Mouse (Mus musculus): Measurements from ENCODE around the gene Med27. TPM values are rescaled to one million over a fixed set of nuclear protein-coding genes. Genes with fewer than 3 reads are reported as not detected.

The Med27 gene
- polyA plus RNA-seq, 1 experiment from 2014 or later: 42.8 TPM

DNA sequence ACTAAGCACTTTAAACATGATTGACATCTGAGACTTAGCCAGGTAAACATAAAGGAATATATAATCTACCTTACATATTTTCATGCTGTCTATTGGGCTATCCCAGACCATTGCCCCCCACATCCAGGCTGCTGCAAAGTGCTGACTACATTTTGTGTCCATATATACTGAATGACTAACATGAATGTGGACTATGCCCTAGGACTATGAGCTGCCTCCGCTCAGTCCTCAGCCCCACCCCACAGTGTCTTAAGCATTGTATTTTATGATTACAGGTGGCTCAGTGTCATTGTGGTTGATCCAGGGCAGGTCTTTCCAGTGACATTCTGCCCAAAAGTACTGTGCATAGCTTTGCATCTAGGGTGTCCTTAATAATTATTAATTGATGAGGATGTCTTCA is 8.2 kb upstream of the Med27 start:
- 86% methylated on average over 1 of the region's 1 CpGs for WGBS

GRCm38 (mm10) chr2:29358696-29359375 is 12.2 kb downstream of the Med27 start:
- Histone ChIP-seq H3K4me2 (no peak overlapping the region), H3K27ac (ENCODE audit: low read depth, low read length) (no peak overlapping the region), H3K9ac (ENCODE audit: low read depth, low read length) (no peak overlapping the region), H3K4me3 (ENCODE audit: low read depth, low read length) (no peak overlapping the region), H3K9me3 (ENCODE audit: control insufficient read depth, low read length) (no peaks in the 10 kb centered on the region), H3K27me3 (replicated peaks; ENCODE audit: control insufficient read depth, insufficient read depth, low read length) (no peaks in the 10 kb centered on the region), H3K4me1 (replicated peaks; ENCODE audit: control insufficient read depth, insufficient read depth, low read length) (no peaks in the 10 kb centered on the region), H3K36me3 (ENCODE audit: control insufficient read depth, insufficient read depth, low read length) (no peaks in the 10 kb centered on the region)
- 55% methylated on average over 9 of the region's 9 CpGs for WGBS
- DNase-seq (ENCODE audit: low spot score): no peak
- no peak for ATAC-seq (replicated peaks; ENCODE audit: low FRiP score)

More for the DNA sequence above, 8.2 kb upstream of the Med27 start:
- Histone ChIP-seq H3K4me2 (no peak overlapping the region), H3K9me3 (ENCODE audit: control insufficient read depth, low read length) (no peaks in the 10 kb centered on the region), H3K36me3 (ENCODE audit: control insufficient read depth, insufficient read depth, low read length) (no peaks in the 10 kb centered on the region), H3K9ac (ENCODE audit: low read depth, low read length) (no peak overlapping the region), H3K27me3 (replicated peaks; ENCODE audit: control insufficient read depth, insufficient read depth, low read length) (no peaks in the 10 kb centered on the region), H3K4me1 (replicated peaks; ENCODE audit: control insufficient read depth, insufficient read depth, low read length) (no peaks in the 10 kb centered on the region), H3K4me3 (ENCODE audit: low read depth, low read length) (no peak overlapping the region), H3K27ac (ENCODE audit: low read depth, low read length) (no peak overlapping the region)
- no peak for DNase-seq (ENCODE audit: low spot score)
- no peak for ATAC-seq (replicated peaks; ENCODE audit: low FRiP score)

DNA sequence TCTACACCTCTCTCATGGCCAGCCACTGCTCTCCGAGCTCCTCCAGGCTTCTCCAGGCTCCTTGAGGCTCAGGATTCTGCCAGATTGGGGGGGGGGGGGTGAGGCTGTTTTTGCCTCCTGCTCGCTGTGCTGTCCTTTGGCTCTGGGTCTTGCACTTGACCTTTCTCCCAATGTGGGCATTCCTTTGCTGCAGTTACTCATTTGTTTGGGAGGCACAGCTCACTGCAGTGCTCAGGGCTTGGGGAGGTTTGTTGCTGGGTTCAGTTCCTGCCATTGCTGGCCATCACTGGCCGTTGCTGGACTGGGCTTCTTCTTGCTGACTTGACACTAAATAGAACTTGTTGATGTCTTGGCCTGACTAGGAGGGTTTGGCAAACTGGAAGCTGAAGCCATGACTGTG is 14.3 kb downstream of the Med27 start:
- Histone ChIP-seq H3K4me2 (no peak overlapping the region), H3K9ac (ENCODE audit: low read depth, low read length) (no peak overlapping the region), H3K36me3 (ENCODE audit: control insufficient read depth, insufficient read depth, low read length) (no peaks in the 10 kb centered on the region; the same call in 1 of the 2 replicates), H3K4me3 (ENCODE audit: low read depth, low read length) (no peak overlapping the region), H3K27ac (ENCODE audit: low read depth, low read length) (no peak overlapping the region), H3K9me3 (ENCODE audit: control insufficient read depth, low read length) (no peaks in the 10 kb centered on the region), H3K27me3 (replicated peaks; ENCODE audit: control insufficient read depth, insufficient read depth, low read length) (no peaks in the 10 kb centered on the region), H3K4me1 (replicated peaks; ENCODE audit: control insufficient read depth, insufficient read depth, low read length) (no peaks in the 10 kb centered on the region)
- ATAC-seq (replicated peaks; ENCODE audit: low FRiP score) (no peak), DNase-seq (ENCODE audit: low spot score) (no peak)
- WGBS: 79% methylated on average over 3 of the region's 3 CpGs

DNA sequence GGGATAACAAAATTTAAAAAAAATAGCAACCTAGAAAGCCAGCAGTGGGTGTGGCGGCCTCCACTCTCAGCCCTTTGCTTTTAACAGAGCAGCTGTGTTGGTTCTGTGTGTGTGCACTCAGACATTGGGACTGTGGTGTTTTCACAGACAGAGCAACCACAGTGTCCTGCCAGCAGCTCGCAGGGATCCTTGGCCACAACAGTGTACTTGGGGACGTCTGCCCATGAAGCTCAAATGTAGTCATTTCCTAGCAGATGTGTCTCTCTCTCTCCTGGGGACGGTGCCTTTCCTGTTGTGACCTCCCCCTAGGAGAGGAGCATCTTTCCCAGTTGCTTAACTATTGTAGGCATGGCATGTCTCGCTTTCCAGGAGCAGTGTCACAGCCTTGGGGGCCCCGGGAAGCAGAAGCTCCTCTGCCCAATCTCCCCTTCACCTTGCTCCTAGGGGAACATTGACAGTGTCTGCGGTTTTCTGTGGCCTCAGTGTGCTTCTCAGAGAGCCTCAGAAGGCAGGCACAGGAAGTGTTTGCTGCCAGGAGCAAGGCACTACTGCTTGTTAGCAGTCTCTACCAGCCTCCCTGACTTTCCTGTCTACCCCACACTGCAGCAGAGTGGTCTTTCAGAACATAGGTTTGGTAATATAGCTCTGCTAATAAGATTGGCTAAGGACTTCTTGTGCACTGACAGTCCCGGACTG is 18.5 kb downstream of the Med27 start:
- H3K4me1 ChIP-seq (replicated peaks; ENCODE audit: control insufficient read depth, insufficient read depth, low read length): no peaks in the 10 kb centered on the region
- DNase-seq (ENCODE audit: low spot score) (no peak), ATAC-seq (replicated peaks; ENCODE audit: low FRiP score) (no peak)
- no peak overlapping the region for H3K4me3 ChIP-seq (ENCODE audit: low read depth, low read length)
- H3K27me3 ChIP-seq (replicated peaks; ENCODE audit: control insufficient read depth, insufficient read depth, low read length): no peaks in the 10 kb centered on the region
- no peak overlapping the region for H3K27ac ChIP-seq (ENCODE audit: low read depth, low read length)
- no peaks in the 10 kb centered on the region for H3K9me3 ChIP-seq (ENCODE audit: control insufficient read depth, low read length)
- no peak overlapping the region for H3K4me2 ChIP-seq
- WGBS: 78% methylated on average over 8 of the region's 8 CpGs
- H3K36me3 ChIP-seq (ENCODE audit: control insufficient read depth, insufficient read depth, low read length): no peaks in the 10 kb centered on the region; the same call in 1 of the 2 replicates
- no peak overlapping the region for H3K9ac ChIP-seq (ENCODE audit: low read depth, low read length)

GRCm38 (mm10) chr2:29368730-29369129 is 22.1 kb downstream of the Med27 start:
- Histone ChIP-seq H3K9ac (ENCODE audit: low read depth, low read length) (no peak overlapping the region), H3K4me3 (ENCODE audit: low read depth, low read length) (no peak overlapping the region), H3K36me3 (ENCODE audit: control insufficient read depth, insufficient read depth, low read length) (no peaks in the 10 kb centered on the region; the same call in 1 of the 2 replicates), H3K4me1 (replicated peaks; ENCODE audit: control insufficient read depth, insufficient read depth, low read length) (no peaks in the 10 kb centered on the region), H3K27ac (ENCODE audit: low read depth, low read length) (no peak overlapping the region), H3K27me3 (replicated peaks; ENCODE audit: control insufficient read depth, insufficient read depth, low read length) (no peaks in the 10 kb centered on the region), H3K9me3 (ENCODE audit: control insufficient read depth, low read length) (no peaks in the 10 kb centered on the region), H3K4me2 (no peak overlapping the region)
- WGBS: 80% methylated on average over 5 of the region's 5 CpGs
- ATAC-seq (replicated peaks; ENCODE audit: low FRiP score): no peak
- no peak for DNase-seq (ENCODE audit: low spot score)

DNA sequence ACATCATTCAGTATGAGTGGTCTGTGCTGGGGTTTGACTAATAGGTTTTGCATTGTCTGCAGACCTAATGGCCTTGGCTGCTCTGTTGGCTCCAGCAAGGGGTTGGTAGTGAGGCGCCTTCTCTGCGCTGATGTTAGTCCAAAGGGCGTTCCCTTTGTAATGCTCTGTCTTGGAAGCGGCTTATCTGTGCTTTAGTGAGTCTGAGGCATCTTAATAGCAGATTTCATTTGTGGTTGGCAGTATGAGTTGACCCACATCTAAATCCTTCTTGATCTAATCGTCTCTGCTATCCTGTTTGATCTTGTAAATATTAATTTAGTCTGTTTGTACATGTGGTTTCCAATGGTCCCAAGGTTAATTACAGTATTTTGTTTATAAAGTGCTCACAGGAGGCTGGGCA is 25.6 kb downstream of the Med27 start:
- Histone ChIP-seq H3K4me1 (replicated peaks; ENCODE audit: control insufficient read depth, insufficient read depth, low read length) (no peaks in the 10 kb centered on the region), H3K9ac (ENCODE audit: low read depth, low read length) (no peak overlapping the region), H3K4me2 (no peak overlapping the region), H3K27ac (ENCODE audit: low read depth, low read length) (no peak overlapping the region), H3K9me3 (ENCODE audit: control insufficient read depth, low read length) (no peaks in the 10 kb centered on the region), H3K4me3 (ENCODE audit: low read depth, low read length) (no peak overlapping the region), H3K36me3 (ENCODE audit: control insufficient read depth, insufficient read depth, low read length) (no peaks in the 10 kb centered on the region), H3K27me3 (replicated peaks; ENCODE audit: control insufficient read depth, insufficient read depth, low read length) (no peaks in the 10 kb centered on the region)
- no peak for ATAC-seq (replicated peaks; ENCODE audit: low FRiP score)
- WGBS: 85% methylated on average over 5 of the region's 5 CpGs
- DNase-seq (ENCODE audit: low spot score): no peak

DNA sequence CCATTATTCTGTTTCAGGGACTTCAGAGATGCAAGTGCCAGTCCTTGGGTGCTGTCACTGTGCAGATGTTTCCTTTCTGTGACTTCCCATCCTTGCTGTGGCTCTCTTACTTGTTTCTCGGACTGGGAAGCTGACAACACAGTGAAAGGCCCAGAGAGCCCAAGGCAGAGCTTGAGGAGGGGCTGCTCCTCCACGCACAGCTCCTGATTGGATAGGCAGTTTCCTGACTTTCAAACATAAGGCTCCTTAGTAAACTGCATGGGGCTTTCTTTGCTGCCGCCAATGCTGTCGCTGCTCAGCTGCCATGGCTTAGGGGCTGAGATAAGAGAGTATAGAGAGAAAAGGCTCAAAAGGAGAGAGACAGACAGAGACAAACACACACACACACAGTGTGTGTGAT is 35.1 kb downstream of the Med27 start:
- no peaks in the 10 kb centered on the region for H3K4me1 ChIP-seq (replicated peaks; ENCODE audit: control insufficient read depth, insufficient read depth, low read length)
- no peaks in the 10 kb centered on the region for H3K27me3 ChIP-seq (replicated peaks; ENCODE audit: control insufficient read depth, insufficient read depth, low read length)
- H3K9ac ChIP-seq (ENCODE audit: low read depth, low read length): no peak overlapping the region
- ATAC-seq (replicated peaks; ENCODE audit: low FRiP score): no peak
- no peak for DNase-seq (ENCODE audit: low spot score)
- no peak overlapping the region for H3K4me3 ChIP-seq (ENCODE audit: low read depth, low read length)
- WGBS: 31% methylated on average over 4 of the region's 4 CpGs
- H3K9me3 ChIP-seq (ENCODE audit: control insufficient read depth, low read length): no peaks in the 10 kb centered on the region
- no peaks in the 10 kb centered on the region for H3K36me3 ChIP-seq (ENCODE audit: control insufficient read depth, insufficient read depth, low read length)
- H3K4me2 ChIP-seq: no peak overlapping the region
- no peak overlapping the region for H3K27ac ChIP-seq (ENCODE audit: low read depth, low read length)

GRCm38 (mm10) chr2:29382583-29382982 is 36.0 kb downstream of the Med27 start:
- DNase-seq (ENCODE audit: low spot score) (no peak), ATAC-seq (replicated peaks; ENCODE audit: low FRiP score) (no peak)
- no peak overlapping the region for H3K4me3 ChIP-seq (ENCODE audit: low read depth, low read length)
- H3K9me3 ChIP-seq (ENCODE audit: control insufficient read depth, low read length): no peaks in the 10 kb centered on the region
- 93% methylated on average over 4 of the region's 4 CpGs for WGBS
- no peak overlapping the region for H3K9ac ChIP-seq (ENCODE audit: low read depth, low read length)
- H3K4me1 ChIP-seq (replicated peaks; ENCODE audit: control insufficient read depth, insufficient read depth, low read length): no peaks in the 10 kb centered on the region
- H3K27me3 ChIP-seq (replicated peaks; ENCODE audit: control insufficient read depth, insufficient read depth, low read length): no peaks in the 10 kb centered on the region
- no peak overlapping the region for H3K4me2 ChIP-seq
- no peak overlapping the region for H3K27ac ChIP-seq (ENCODE audit: low read depth, low read length)
- H3K36me3 ChIP-seq (ENCODE audit: control insufficient read depth, insufficient read depth, low read length): no peaks in the 10 kb centered on the region

DNA sequence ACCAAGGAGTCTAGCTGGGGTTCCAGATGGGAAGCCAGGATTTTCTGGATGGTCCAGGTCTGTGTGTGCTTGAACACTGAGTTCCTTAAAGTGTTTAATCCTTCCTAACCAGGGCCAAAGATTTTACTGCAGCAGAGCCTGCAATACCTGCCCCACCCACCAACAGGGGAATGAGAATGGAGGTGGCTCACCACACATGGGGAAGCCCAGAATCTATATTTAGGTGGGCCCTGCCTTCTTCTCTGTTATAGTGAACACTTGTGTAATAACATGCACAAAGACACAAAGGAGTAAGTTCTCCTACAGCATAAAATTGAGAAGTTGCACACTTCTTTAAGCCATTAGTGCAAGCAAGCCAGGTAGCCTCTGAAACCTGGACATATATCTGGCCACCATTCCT is 36.5 kb downstream of the Med27 start:
- H3K9ac ChIP-seq (ENCODE audit: low read depth, low read length): no peak overlapping the region
- no peaks in the 10 kb centered on the region for H3K27me3 ChIP-seq (replicated peaks; ENCODE audit: control insufficient read depth, insufficient read depth, low read length)
- no peak overlapping the region for H3K4me3 ChIP-seq (ENCODE audit: low read depth, low read length)
- H3K4me1 ChIP-seq (replicated peaks; ENCODE audit: control insufficient read depth, insufficient read depth, low read length): no peaks in the 10 kb centered on the region
- no peak overlapping the region for H3K4me2 ChIP-seq
- no peak for DNase-seq (ENCODE audit: low spot score)
- no peak for ATAC-seq (replicated peaks; ENCODE audit: low FRiP score)
- H3K27ac ChIP-seq (ENCODE audit: low read depth, low read length): no peak overlapping the region
- no peaks in the 10 kb centered on the region for H3K9me3 ChIP-seq (ENCODE audit: control insufficient read depth, low read length)
- H3K36me3 ChIP-seq (ENCODE audit: control insufficient read depth, insufficient read depth, low read length): no peaks in the 10 kb centered on the region
